Mouse (Mus musculus) midbrain, embryonic 10.5 days (tissue): ENCODE results near the gene Mgst2. TPM values are rescaled to one million over a fixed set of nuclear protein-coding genes. Genes with fewer than 3 reads are reported as not detected.

Source experiments
- DNase-seq: peaks from one replicate; pipeline ENCODE4 v3.0.0-alpha.2; 2017; ENCODE audit warnings: low spot score
- H3K27ac ChIP-seq: fragments of 300-500 bp; sonication (generic); replicated peaks from 2 replicates; pipeline ENCODE4 v1.5.1; 2016; ENCODE audit warnings: mild to moderate bottlenecking
- H3K27me3 ChIP-seq: fragments of 300-500 bp; sonication (generic); 2 replicates; pipeline ENCODE4 v1.6.1; 2016; ENCODE audit warnings: low read depth, mild to moderate bottlenecking; ENCODE audit not compliant: poor library complexity, severe bottlenecking
- H3K36me3 ChIP-seq: fragments of 300-500 bp; sonication (generic); 2 replicates; pipeline ENCODE4 v1.6.1; 2016; ENCODE audit warnings: mild to moderate bottlenecking, moderate library complexity
- H3K4me1 ChIP-seq: fragments of 300-500 bp; sonication (generic); 2 replicates; pipeline ENCODE4 v1.6.1; 2016
- H3K4me3 ChIP-seq: fragments of 300-500 bp; sonication (generic); 2 replicates; pipeline ENCODE4 v1.5.1; 2016; ENCODE audit warnings: mild to moderate bottlenecking, moderate library complexity
- H3K9me3 ChIP-seq: fragments of 300-500 bp; sonication (generic); replicated peaks from 2 replicates; pipeline ENCODE4 v1.6.1; 2016; ENCODE audit warnings: mild to moderate bottlenecking
- WGBS: fragments of 180-500 bp; shearing (Covaris S2); methylation state at CpG from one replicate; pipeline ENCODE4 v1.1.7; 2016; 5-methylcytosine and 5-hydroxymethylcytosine counted together
- polyA plus RNA-seq: library from polyadenylated mRNA; unstranded; fragments of >200 nt; fragmentation: Nextera tagmentation; extraction: Ambion mirVana; gene quantifications from 2 replicates; pipeline ENCODE4 v1.2.1, GENCODE M21; 2016

The Mgst2 gene
- polyA plus RNA-seq, 1 experiment from 2014 or later, result 0.31 TPM

- Histone ChIP-seq H3K27ac (peak overlapping the region; percentile 78), H3K4me1 (peaks cover 58% of the 10 kb centered on the region)
- 57% methylated on average over 14 of the region's 14 CpGs for WGBS
Measured at GRCm38 (mm10) chr3:51729109-51729918, 69.2 kb downstream of the Mgst2 start.

GRCm38 (mm10) chr3:51730662-51731061, 70.5 kb downstream of the Mgst2 start:
- Histone ChIP-seq H3K4me3 (no peak overlapping the region), H3K4me1 (peaks cover 48% of the 10 kb centered on the region), H3K27ac (no peak overlapping the region; the same call in 1 of the 2 replicates), H3K27me3 (no peaks in the 10 kb centered on the region), H3K36me3 (no peaks in the 10 kb centered on the region), H3K9me3 (no peaks in the 10 kb centered on the region)
- no peak for DNase-seq
- 91% methylated on average over 7 of the region's 7 CpGs for WGBS

More at GRCm38 (mm10) chr3:51729109-51729918, 69.2 kb downstream of the Mgst2 start:
- H3K27me3 ChIP-seq, result no peaks in the 10 kb centered on the region
- no peak for DNase-seq
- no peaks in the 10 kb centered on the region for H3K36me3 ChIP-seq
- no peak overlapping the region for H3K4me3 ChIP-seq
- no peaks in the 10 kb centered on the region for H3K9me3 ChIP-seq

- Histone ChIP-seq H3K27me3 (no peaks in the 10 kb centered on the region), H3K27ac (peak overlapping the region; percentile 76), H3K4me3 (no peak overlapping the region), H3K4me1 (peaks cover 47% of the 10 kb centered on the region), H3K9me3 (no peaks in the 10 kb centered on the region), H3K36me3 (no peaks in the 10 kb centered on the region)
- 92% methylated on average over 16 of the region's 16 CpGs for WGBS
- DNase-seq, result no peak
Measured at GRCm38 (mm10) chr3:51731949-51732636, 71.9 kb downstream of the Mgst2 start.

Other genes starting within 250 kb of the Mgst2 start
- gene Naa15, start 245.2 kb upstream of the Mgst2 start, polyA plus RNA-seq, result 58.8 and 63.4 TPM in 2 replicates
- 12.8 and 14.1 TPM in 2 replicates for gene Rab33b, start 176.4 kb upstream of the Mgst2 start, polyA plus RNA-seq
- gene Setd7, start 99.5 kb upstream of the Mgst2 start, polyA plus RNA-seq, result 2.8 TPM in 2 replicates